Mouse (Mus musculus) erythroblast, embryonic 14.5 days (primary cell): ENCODE measurements around the gene Gm11565.
"Not testable (repeated sequence)": the region's sequence is repeated elsewhere in the genome, so short reads cannot be mapped to it uniquely, and the experiment has no call there.

ENCODE experiments used
- GATA1 ChIP-seq: IDR thresholded peaks from 2 replicates; pipeline ENCODE4 v1.6.1; 2012; ENCODE audit warnings: low read length, inconsistent platforms, mixed read lengths
- TAL1 ChIP-seq: IDR thresholded peaks from 3 replicates; pipeline ENCODE4 v1.6.1; 2012; ENCODE audit warnings: low read length, inconsistent platforms, mixed read lengths

DNA sequence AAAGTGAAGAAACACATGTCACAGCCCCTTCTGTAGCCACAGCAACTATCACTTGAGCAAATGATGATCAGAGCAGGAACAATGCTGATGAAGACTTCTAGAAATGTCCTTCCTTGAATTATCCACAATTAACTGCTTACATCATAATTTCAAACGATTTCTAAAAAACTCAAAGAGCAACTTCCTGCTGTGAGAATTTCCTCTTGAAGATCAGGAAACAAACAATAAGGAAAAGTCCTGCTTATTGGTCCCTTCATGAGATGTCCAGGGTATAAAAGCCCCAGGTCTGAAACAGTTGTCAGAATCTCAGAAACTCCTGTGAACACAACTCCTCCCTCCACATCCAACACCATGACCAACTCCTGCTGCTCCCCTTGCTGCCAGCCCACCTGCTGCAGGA lies 35.7 kb upstream of the Gm11565 start, which contains the start of gene Gm11567:
- not testable (repeated sequence) for TF ChIP-seq GATA1, TAL1
